14 mouse cellular contexts compared by ENCODE assay signal in genomic region chr17:45775468-45775867, GRCm38 (mm10). TPM values are rescaled to one million over a fixed set of nuclear protein-coding genes. Genes with fewer than 3 reads are reported as not detected.
A peak's percentile ranks its signal among the peaks of the same experiment; 100 is the strongest.
DNase-seq lines count a peak whose midpoint lies in the region; ATAC-seq and TF ChIP-seq lines count a peak whose summit lies in the region.
"Had no signal": no experiment of that assay in that cellular context is flagged by ENCODE, and none has a peak within 500 bp of the region (broad histone marks: within the 10 kb centered on the region; RNA-seq: fewer than 3 reads in every experiment).

No protein-coding gene starts in this region.

- H3K9me3 ChIP-seq in CH12.LX (replicated peaks; ENCODE audit: low read length) = peaks cover 11% of the 10 kb centered on the region
- no peaks in the 10 kb centered on the region for H3K9me3 ChIP-seq in liver, embryonic 14.5 days (ENCODE audit: control insufficient read depth, low read length)
- H3K9me3 ChIP-seq: liver, embryonic 13.5 days had no signal

- no peaks in the 10 kb centered on the region for H3K79me2 ChIP-seq in CH12.LX (replicated peaks; ENCODE audit: control insufficient read depth, extremely low read depth, insufficient read depth, poor library complexity, severe bottlenecking)

- TF ChIP-seq POLR2A in CH12.LX (IDR thresholded peaks at IDR 0.05; ENCODE audit: low read depth, low read length) = no peak

- DNase-seq in layer of hippocampus, adult 2 months (ENCODE audit: low spot score in 2 of 2) = no peak
- no peak for DNase-seq in layer of hippocampus, postnatal 36 days
- DNase-seq in CH12.LX (ENCODE audit: extremely low read depth) = peak; percentile 32
- DNase-seq in NIH3T3 (ENCODE audit: low read depth) = peak; percentile 46
- DNase-seq in liver, embryonic 14.5 days (ENCODE audit: low read depth in 3 of 3, low spot score in 3 of 3) = no peak
- no peak for DNase-seq in ovary, postnatal 10 days (ENCODE audit: low spot score)
- no peak for DNase-seq in adrenal gland, adult 8-10 months
- DNase-seq: cerebellum, adult 18-20 months; kidney, postnatal 10 days; liver, embryonic 13.5 days had no signal

- H3K27me3 ChIP-seq in CH12.LX (replicated peaks) = peaks cover 66% of the 10 kb centered on the region
- no peaks in the 10 kb centered on the region for H3K27me3 ChIP-seq in liver, embryonic 14.5 days (ENCODE audit: control insufficient read depth, insufficient read depth, low read length)
- H3K27me3 ChIP-seq: liver, embryonic 13.5 days had no signal

- H3K4me1 ChIP-seq in CH12.LX (ENCODE audit: control insufficient read depth in 1 of 2, insufficient read depth in 2 of 2) = 0 out of 4 replicates have a peak, but pooled peaks cover 0 to 5% of the 10 kb centered on the region in 2 experiments
- no peaks in the 10 kb centered on the region for H3K4me1 ChIP-seq in liver, embryonic 14.5 days (replicated peaks; ENCODE audit: control insufficient read depth in 2 of 2, insufficient read depth in 2 of 2, low read length in 1 of 2)
- H3K4me1 ChIP-seq: liver, embryonic 13.5 days had no signal

- no peak for TF ChIP-seq EP300 in CH12.LX (IDR thresholded peaks at IDR 0.05; ENCODE audit: low read length)
- no peak for TF ChIP-seq EP300 in liver, embryonic 14.5 days (IDR thresholded peaks at IDR 0.05; ENCODE audit: low read depth)

- no peak overlapping the region for H3K27ac ChIP-seq in layer of hippocampus, adult 2 months
- H3K27ac ChIP-seq in CH12.LX (ENCODE audit: insufficient read depth, low read depth) = no peak overlapping the region
- H3K27ac ChIP-seq in liver, embryonic 14.5 days = no peak overlapping the region
- H3K27ac ChIP-seq: heart, embryonic 13.5 days; hindbrain, embryonic 14.5 days; liver, embryonic 13.5 days had no signal

- in situ Hi-C loops in CH12.LX (cut with MboI; ENCODE audit: low pct_ligation_motif_present, low pct_unique_long_range_greater_than_20kb, low sequenced_read_pairs) = no loop called here

- H3K36me3 ChIP-seq in CH12.LX (replicated peaks in 1 of 2; ENCODE audit: control insufficient read depth in 1 of 2, insufficient read depth in 1 of 2, low read length in 1 of 2) = no peaks in the 10 kb centered on the region
- H3K36me3 ChIP-seq in liver, embryonic 14.5 days (replicated peaks; ENCODE audit: control insufficient read depth, insufficient read depth, low read depth) = no peaks in the 10 kb centered on the region
- H3K36me3 ChIP-seq: heart, embryonic 13.5 days; liver, embryonic 13.5 days had no signal

- H3K4me2 ChIP-seq in CH12.LX (ENCODE audit: insufficient read depth, low read depth, poor library complexity, severe bottlenecking) = no peak overlapping the region
- no peak overlapping the region for H3K4me2 ChIP-seq in liver, embryonic 14.5 days (ENCODE audit: low read depth)
- H3K4me2 ChIP-seq: heart, embryonic 13.5 days; hindbrain, embryonic 14.5 days; liver, embryonic 13.5 days had no signal

- H3K9ac ChIP-seq in CH12.LX (ENCODE audit: insufficient read depth, low read depth) = no peak overlapping the region
- no peak overlapping the region for H3K9ac ChIP-seq in liver, embryonic 14.5 days (replicated peaks)
- H3K9ac ChIP-seq: heart, embryonic 13.5 days; hindbrain, embryonic 14.5 days; liver, embryonic 13.5 days had no signal

- dilution Hi-C loops in CH12.LX (cut with MboI; ENCODE audit: extremely low pct_ligation_motif_present, extremely low pct_unique_long_range_greater_than_20kb, low sequenced_read_pairs) = no loop called here

- no peak overlapping the region for H3K4me3 ChIP-seq in layer of hippocampus, adult 2 months
- no peak overlapping the region for H3K4me3 ChIP-seq in CH12.LX (replicated peaks in 1 of 3; ENCODE audit: low read depth in 2 of 3, low read length in 2 of 3, poor library complexity in 1 of 3)
- H3K4me3 ChIP-seq in liver, embryonic 14.5 days (ENCODE audit: insufficient read depth in 1 of 2, low read depth in 2 of 2, low read length in 2 of 2) = no peak overlapping the region
- H3K4me3 ChIP-seq: heart, embryonic 13.5 days; liver, embryonic 13.5 days; megakaryocyte, embryonic 14.5 days had no signal

- no peak for ATAC-seq in liver, embryonic 14.5 days (ENCODE audit: insufficient read depth)

- peak; percentile 36; the same call in 1 of the 2 replicates for TF ChIP-seq CTCF in layer of hippocampus, adult 2 months (conservative IDR thresholded peaks at IDR 0.05)
- peak; percentile 12 to 88; a peak in 2 of 4 replicates for TF ChIP-seq CTCF in CH12.LX (conservative IDR thresholded peaks at IDR 0.05 in 1 of 2, IDR thresholded peaks at IDR 0.05 in 1 of 2; ENCODE audit: low read depth in 2 of 2, low read length in 2 of 2)
- TF ChIP-seq CTCF in liver, embryonic 14.5 days (IDR thresholded peaks at IDR 0.05; ENCODE audit: low read depth) = peak; percentile 69

- 74% methylated on average over 9 of the region's 9 CpGs for WGBS in liver, embryonic 14.5 days (ENCODE audit: insufficient replicate concordance)

- peak; percentile 50 for TF ChIP-seq RAD21 in CH12.LX (IDR thresholded peaks at IDR 0.05; ENCODE audit: low read depth, low read length)

TF ChIP-seq in CH12.LX, 34 proteins besides CTCF, POLR2A, EP300 and RAD21:
- TF ChIP-seq ZMIZ1 (IDR thresholded peaks at IDR 0.05; ENCODE audit: low read depth, low read length) = no peak
- TF ChIP-seq SMC3 (IDR thresholded peaks at IDR 0.05; ENCODE audit: low read depth, low read length) = peak; percentile 60
- TF ChIP-seq SIN3A (IDR thresholded peaks at IDR 0.05; ENCODE audit: low read length) = no peak
- TF ChIP-seq ZC3H11A (IDR thresholded peaks at IDR 0.05; ENCODE audit: low read depth, low read length) = no peak

RNA-seq across cellular contexts. Expression of gene 1600014C23Rik, which starts 41.8 kb away (rescaled TPM):
- not detected for total RNA-seq in layer of hippocampus, adult 2 months (2021)
- total RNA-seq in layer of hippocampus, postnatal 36 days (2021) = not detected
- total RNA-seq in CH12.LX (2012; rRNA removed) (0.38 TPM in 1 of 2 replicates, not detected in the other), CH12.LX (2014; rRNA removed) (not detected in 2 replicates)
- not detected in 2 replicates for polyA plus RNA-seq in CH12.LX (2012; ENCODE audit: insufficient read length, low read depth)
- not detected in 2 replicates for polyA plus RNA-seq in liver, embryonic 14.5 days (2012; rRNA removed)
- polyA plus RNA-seq in liver, embryonic 14.5 days (2014; fragmentation: Nextera tagmentation; extraction: Ambion mirVana) = not detected in 2 replicates
- total RNA-seq in adrenal gland, adult 8-10 months (2022) = not detected
- total RNA-seq: adrenal gland, adult 18-20 months had no signal
- polyA plus RNA-seq: hindbrain, embryonic 14.5 days; liver, embryonic 13.5 days had no signal

Comparison
In these comparisons a context has a peak if more than half of its experiments do, and no peak if none do; other contexts are left out.
1. DNase-seq: peak in CH12.LX (single experiment) and NIH3T3 (single experiment); none in layer of hippocampus, adult 2 months (0 of 2), layer of hippocampus, postnatal 36 days (0 of 2), liver, embryonic 14.5 days (0 of 3), ovary, postnatal 10 days (single experiment) and adrenal gland, adult 8-10 months (single experiment).
2. Peak in every context shown above with its lines, with median percentiles within 50 percentile points of each other: CTCF ChIP-seq.